ENCODE assay signal across 8 mouse cellular contexts in genomic region chr3:75579352-75579751, GRCm38 (mm10). TPM values are rescaled to one million over a fixed set of nuclear protein-coding genes. Genes with fewer than 3 reads are reported as not detected.
A peak's percentile ranks its signal among the peaks of the same experiment; 100 is the strongest.
DNase-seq lines count a peak whose midpoint lies in the region; ATAC-seq and TF ChIP-seq lines count a peak whose summit lies in the region.

No protein-coding gene starts in this region.

- H3K79me2 ChIP-seq in CH12.LX (replicated peaks; ENCODE audit: control insufficient read depth, extremely low read depth, insufficient read depth, poor library complexity, severe bottlenecking) = no peaks in the 10 kb centered on the region

- no peak overlapping the region for H3K4me2 ChIP-seq in hindbrain, embryonic 11.5 days (replicated peaks; ENCODE audit: low read depth, low read length)
- H3K4me2 ChIP-seq in hindbrain, embryonic 16.5 days (ENCODE audit: low read length) = no peak overlapping the region
- no peak overlapping the region for H3K4me2 ChIP-seq in CH12.LX (ENCODE audit: insufficient read depth, low read depth, poor library complexity, severe bottlenecking)

- DNase-seq in hindbrain, embryonic 11.5 days (ENCODE audit: low spot score) = peak; percentile 41
- peak; percentile 55 for DNase-seq in CH12.LX (ENCODE audit: extremely low read depth)
- peak; percentile 43 for DNase-seq in embryo, embryonic 10.5 days (ENCODE audit: low spot score)
- peak; percentile 12 for DNase-seq in lung, postnatal 14 days
- peak; percentile 29 to 35 for DNase-seq in spleen, postnatal 36 days (ENCODE audit: low spot score in 2 of 2)
- no peak for DNase-seq in right cerebral cortex, postnatal 36 days (ENCODE audit: low spot score in 2 of 2)
- DNase-seq in right cerebral cortex, adult 18-20 months = no peak

- in situ Hi-C loops in CH12.LX (cut with MboI; ENCODE audit: low pct_ligation_motif_present, low pct_unique_long_range_greater_than_20kb, low sequenced_read_pairs) = no loop called here

- H3K27me3 ChIP-seq in hindbrain, embryonic 11.5 days (ENCODE audit: control insufficient read depth, insufficient read depth, low read length) = no peaks in the 10 kb centered on the region
- no peaks in the 10 kb centered on the region for H3K27me3 ChIP-seq in hindbrain, embryonic 16.5 days (replicated peaks; ENCODE audit: control insufficient read depth, insufficient read depth, low read length)
- no peaks in the 10 kb centered on the region for H3K27me3 ChIP-seq in CH12.LX (replicated peaks)

- H3K27ac ChIP-seq in hindbrain, embryonic 11.5 days (ENCODE audit: low read depth, low read length) = no peak overlapping the region
- no peak overlapping the region for H3K27ac ChIP-seq in hindbrain, embryonic 16.5 days (ENCODE audit: low read depth, low read length)
- H3K27ac ChIP-seq in CH12.LX (ENCODE audit: insufficient read depth, low read depth) = no peak overlapping the region

- no peak for TF ChIP-seq EP300 in CH12.LX (IDR thresholded peaks at IDR 0.05; ENCODE audit: low read length)

- TF ChIP-seq RAD21 in CH12.LX (IDR thresholded peaks at IDR 0.05; ENCODE audit: low read depth, low read length) = peak; percentile 20

- no peak overlapping the region for H3K9ac ChIP-seq in hindbrain, embryonic 11.5 days (ENCODE audit: low read depth, low read length)
- no peak overlapping the region for H3K9ac ChIP-seq in hindbrain, embryonic 16.5 days (ENCODE audit: low read depth, low read length)
- H3K9ac ChIP-seq in CH12.LX (ENCODE audit: insufficient read depth, low read depth) = no peak overlapping the region

- H3K4me1 ChIP-seq in hindbrain, embryonic 11.5 days (replicated peaks; ENCODE audit: control insufficient read depth, insufficient read depth, low read length) = no peaks in the 10 kb centered on the region
- no peaks in the 10 kb centered on the region for H3K4me1 ChIP-seq in hindbrain, embryonic 16.5 days (ENCODE audit: control insufficient read depth, insufficient read depth, low read depth, low read length)
- H3K4me1 ChIP-seq in CH12.LX (ENCODE audit: control insufficient read depth in 1 of 2, insufficient read depth in 2 of 2) = peaks cover 0 to 3% of the 10 kb centered on the region in 2 experiments; a peak in 1 of 4 replicates

- no peak for TF ChIP-seq POLR2A in CH12.LX (IDR thresholded peaks at IDR 0.05; ENCODE audit: low read depth, low read length)

- H3K4me3 ChIP-seq in hindbrain, embryonic 11.5 days (ENCODE audit: low read depth, low read length) = no peak overlapping the region
- H3K4me3 ChIP-seq in hindbrain, embryonic 16.5 days (ENCODE audit: low read length) = no peak overlapping the region
- H3K4me3 ChIP-seq in CH12.LX (replicated peaks in 1 of 3; ENCODE audit: low read depth in 2 of 3, low read length in 2 of 3, poor library complexity in 1 of 3) = no peak overlapping the region

- TF ChIP-seq CTCF in CH12.LX (conservative IDR thresholded peaks at IDR 0.05 in 1 of 2, IDR thresholded peaks at IDR 0.05 in 1 of 2; ENCODE audit: low read depth in 2 of 2, low read length in 2 of 2) = peak; percentile 33 to 46; a peak in 3 of 4 replicates

- ATAC-seq in hindbrain, embryonic 11.5 days (ENCODE audit: low FRiP score) = peak; percentile 53; the same call in 1 of the 2 replicates
- ATAC-seq in hindbrain, embryonic 16.5 days = no peak

- no peaks in the 10 kb centered on the region for H3K36me3 ChIP-seq in hindbrain, embryonic 11.5 days (ENCODE audit: control insufficient read depth, insufficient read depth, low read length)
- no peaks in the 10 kb centered on the region for H3K36me3 ChIP-seq in hindbrain, embryonic 16.5 days (ENCODE audit: control insufficient read depth, insufficient read depth, low read length)
- no peaks in the 10 kb centered on the region for H3K36me3 ChIP-seq in CH12.LX (replicated peaks in 1 of 2; ENCODE audit: control insufficient read depth in 1 of 2, insufficient read depth in 1 of 2, low read length in 1 of 2)

- H3K9me3 ChIP-seq in hindbrain, embryonic 11.5 days (ENCODE audit: control insufficient read depth, low read length) = no peaks in the 10 kb centered on the region
- H3K9me3 ChIP-seq in hindbrain, embryonic 16.5 days (ENCODE audit: control insufficient read depth, low read length) = no peaks in the 10 kb centered on the region
- H3K9me3 ChIP-seq in CH12.LX (replicated peaks; ENCODE audit: low read length) = no peaks in the 10 kb centered on the region

- WGBS in hindbrain, embryonic 11.5 days = 52% methylated on average over 4 of the region's 4 CpGs
- 59% methylated on average over 4 of the region's 4 CpGs for WGBS in hindbrain, embryonic 16.5 days

- dilution Hi-C loops in CH12.LX (cut with MboI; ENCODE audit: extremely low pct_ligation_motif_present, extremely low pct_unique_long_range_greater_than_20kb, low sequenced_read_pairs) = no loop called here

TF ChIP-seq in CH12.LX, 34 proteins besides CTCF, POLR2A, EP300 and RAD21:
- TF ChIP-seq USF1 (IDR thresholded peaks at IDR 0.05; ENCODE audit: low read depth, low read length) = no peak
- no peak for TF ChIP-seq E2F4 (IDR thresholded peaks at IDR 0.05; ENCODE audit: insufficient replicate concordance, low read depth, low read length)
- no peak for TF ChIP-seq CHD1 (IDR thresholded peaks at IDR 0.05; ENCODE audit: low read depth, low read length)
- no peak for TF ChIP-seq NELFE (IDR thresholded peaks at IDR 0.05; ENCODE audit: low read depth, low read length)
- TF ChIP-seq IRF4 (IDR thresholded peaks at IDR 0.05; ENCODE audit: low read depth, low read length) = no peak
- TF ChIP-seq MAFK (IDR thresholded peaks at IDR 0.05; ENCODE audit: insufficient replicate concordance, low read length) = no peak
- no peak for TF ChIP-seq MEF2A (IDR thresholded peaks at IDR 0.05; ENCODE audit: borderline replicate concordance, low read depth, low read length)
- no peak for TF ChIP-seq MAX (IDR thresholded peaks at IDR 0.05; ENCODE audit: low read length)
- no peak for TF ChIP-seq ZC3H11A (IDR thresholded peaks at IDR 0.05; ENCODE audit: low read depth, low read length)
- TF ChIP-seq TBP (conservative IDR thresholded peaks at IDR 0.05; ENCODE audit: low read depth, low read length) = no peak
- no peak for TF ChIP-seq PAX5 (IDR thresholded peaks at IDR 0.05; ENCODE audit: low read length)
- no peak for TF ChIP-seq ZMIZ1 (IDR thresholded peaks at IDR 0.05; ENCODE audit: low read depth, low read length)
- no peak for TF ChIP-seq NRF1 (IDR thresholded peaks at IDR 0.05; ENCODE audit: low read depth, low read length)
- TF ChIP-seq POLR2AphosphoS2 (IDR thresholded peaks at IDR 0.05; ENCODE audit: low read depth, low read length) = no peak
- no peak for TF ChIP-seq BHLHE40 (IDR thresholded peaks at IDR 0.05; ENCODE audit: low read depth, low read length)
- TF ChIP-seq MAZ (IDR thresholded peaks at IDR 0.05; ENCODE audit: low read depth, low read length) = no peak
- no peak for TF ChIP-seq ETS1 (conservative IDR thresholded peaks at IDR 0.05; ENCODE audit: low read depth, low read length)
- no peak for TF ChIP-seq ZNF384 (IDR thresholded peaks at IDR 0.05; ENCODE audit: low read depth, low read length)
- no peak for TF ChIP-seq SMC3 (IDR thresholded peaks at IDR 0.05; ENCODE audit: low read depth, low read length)
TF ChIP-seq in CH12.LX: peak in this region for 0.

RNA-seq across cellular contexts. Expression of gene Serpini1, which starts 22.0 kb away (rescaled TPM):
- 41.6 and 43.6 TPM in 2 replicates for polyA plus RNA-seq in hindbrain, embryonic 11.5 days (2014; fragmentation: Nextera tagmentation; extraction: Ambion mirVana)
- 171 and 186 TPM in 2 replicates for polyA plus RNA-seq in hindbrain, embryonic 16.5 days (2015; fragmentation: Nextera tagmentation; extraction: Ambion mirVana)
- 1.2 TPM in 2 replicates for total RNA-seq in CH12.LX (2012; rRNA removed)
- 2.5 and 3.5 TPM in 2 replicates for total RNA-seq in CH12.LX (2014; rRNA removed)
- polyA plus RNA-seq in CH12.LX (2012; ENCODE audit: insufficient read length, low read depth) = 1.1 and 2.2 TPM in 2 replicates

RNA-seq across cellular contexts. Expression of gene Pdcd10, which starts 22.7 kb away (rescaled TPM):
- polyA plus RNA-seq in hindbrain, embryonic 11.5 days (2014; fragmentation: Nextera tagmentation; extraction: Ambion mirVana) = 93.7 and 103 TPM in 2 replicates
- 69.7 and 75.8 TPM in 2 replicates for polyA plus RNA-seq in hindbrain, embryonic 16.5 days (2015; fragmentation: Nextera tagmentation; extraction: Ambion mirVana)
- total RNA-seq in CH12.LX (2012; rRNA removed) = 37.1 and 43.9 TPM in 2 replicates
- 142 and 175 TPM in 2 replicates for total RNA-seq in CH12.LX (2014; rRNA removed)
- 69.1 and 73.6 TPM in 2 replicates for polyA plus RNA-seq in CH12.LX (2012; ENCODE audit: insufficient read length, low read depth)

Comparison
In these comparisons a context has a peak if more than half of its experiments do, and no peak if none do; other contexts are left out.
1. DNase-seq: peak in hindbrain, embryonic 11.5 days (single experiment), CH12.LX (single experiment), embryo, embryonic 10.5 days (single experiment), lung, postnatal 14 days (single experiment) and spleen, postnatal 36 days (2 of 2); none in right cerebral cortex, postnatal 36 days (0 of 2) and right cerebral cortex, adult 18-20 months (single experiment).
2. RNA of gene Serpini1, which starts 22.0 kb away (polyA plus RNA-seq): 171 to 186 TPM in hindbrain, embryonic 16.5 days and 41.6 to 43.6 TPM in hindbrain, embryonic 11.5 days; 1.1 to 2.2 TPM in CH12.LX; every median in the first group is over 10 times any median in the second.